Mouse (Mus musculus) adrenal gland, postnatal 25 days (tissue): ENCODE measurements around the gene Smarca4. TPM values are rescaled to one million over a fixed set of nuclear protein-coding genes. Genes with fewer than 3 reads are reported as not detected.

Experiments used
- DNase-seq: peaks from one replicate; pipeline ENCODE4 v3.0.0; 2021; ENCODE audit warnings: mixed read lengths
- total RNA-seq: library from RNA; stranded (reverse); gene quantifications from 2 replicates; pipeline ENCODE4 v1.2.3, GENCODE M21; 2021

The Smarca4 gene
- total RNA-seq, 1 experiment from 2014 or later, result 87.4 TPM

- peak; percentile 85 for DNase-seq
These were observed 107.6 kb downstream of the Smarca4 start, which contains the start of gene Ldlr for GRCm38 (mm10) chr9:21723377-21724146. Ldlr (plus strand) TSS chr9:21723483.

- DNase-seq, result peak; percentile 94
These were observed 108.2 kb downstream of the Smarca4 start for GRCm38 (mm10) chr9:21724147-21724536.

- no peak for DNase-seq
These were observed 109.5 kb downstream of the Smarca4 start for GRCm38 (mm10) chr9:21725224-21726121.

GRCm38 (mm10) chr9:21726218-21726975 lies 110.4 kb downstream of the Smarca4 start:
- no peak for DNase-seq

GRCm38 (mm10) chr9:21728261-21728832 lies 112.4 kb downstream of the Smarca4 start:
- DNase-seq, result no peak

GRCm38 (mm10) chr9:21729264-21729663 lies 113.3 kb downstream of the Smarca4 start:
- peak; percentile 37 for DNase-seq

GRCm38 (mm10) chr9:21732288-21732687 lies 116.3 kb downstream of the Smarca4 start:
- DNase-seq, result no peak

GRCm38 (mm10) chr9:21733446-21733845 lies 117.5 kb downstream of the Smarca4 start:
- DNase-seq, result no peak

GRCm38 (mm10) chr9:21733989-21734388 lies 118.0 kb downstream of the Smarca4 start:
- no peak for DNase-seq

- DNase-seq, result no peak
These were observed 119.2 kb downstream of the Smarca4 start for GRCm38 (mm10) chr9:21735126-21735525.

- no peak for DNase-seq
These were observed 120.6 kb downstream of the Smarca4 start for GRCm38 (mm10) chr9:21736580-21736979.

GRCm38 (mm10) chr9:21737188-21737587 lies 121.2 kb downstream of the Smarca4 start:
- DNase-seq, result no peak

GRCm38 (mm10) chr9:21738776-21739175 lies 122.8 kb downstream of the Smarca4 start:
- no peak for DNase-seq

- DNase-seq, result no peak
These were observed 124.5 kb downstream of the Smarca4 start for GRCm38 (mm10) chr9:21740427-21740826.

- DNase-seq, result no peak
These were observed 125.5 kb downstream of the Smarca4 start for GRCm38 (mm10) chr9:21741514-21741913.

GRCm38 (mm10) chr9:21747238-21747774 lies 131.3 kb downstream of the Smarca4 start:
- no peak for DNase-seq

GRCm38 (mm10) chr9:21748033-21748432 lies 132.1 kb downstream of the Smarca4 start:
- DNase-seq, result peak; percentile 74

- DNase-seq, result no peak
These were observed 132.5 kb downstream of the Smarca4 start for GRCm38 (mm10) chr9:21748491-21748890.

- no peak for DNase-seq
These were observed 133.6 kb downstream of the Smarca4 start for GRCm38 (mm10) chr9:21749382-21750118.

GRCm38 (mm10) chr9:21750370-21750769 lies 134.4 kb downstream of the Smarca4 start:
- no peak for DNase-seq

- peak; percentile 62 for DNase-seq
These were observed 135.4 kb downstream of the Smarca4 start for GRCm38 (mm10) chr9:21751347-21751746.
